Mouse (Mus musculus) liver, embryonic 15.5 days (tissue): ENCODE data around the gene Zfp607a. TPM values are rescaled to one million over a fixed set of nuclear protein-coding genes. Genes with fewer than 3 reads are reported as not detected.
"Not testable (repeated sequence)": the region's sequence is repeated elsewhere in the genome, so short reads cannot be mapped to it uniquely, and the experiment has no call there.

ENCODE experiments used
- ATAC-seq: fragments of 200-750 bp; cut with Nextera tagmentation; 2 replicates; pipeline ENCODE4 v1.8.0; 2017; ENCODE audit warnings: moderate number of reproducible peaks, mild to moderate bottlenecking, moderate library complexity; ENCODE audit not compliant: insufficient read depth
- H3K27ac ChIP-seq: fragments of 300-500 bp; sonication (generic); replicated peaks from 2 replicates; pipeline ENCODE4 v1.5.1; 2015; ENCODE audit warnings: mild to moderate bottlenecking, inconsistent platforms
- H3K27me3 ChIP-seq: fragments of 300-500 bp; sonication (generic); 2 replicates; pipeline ENCODE4 v1.6.1; 2015; ENCODE audit warnings: mild to moderate bottlenecking, inconsistent platforms
- H3K36me3 ChIP-seq: fragments of 300-500 bp; sonication (generic); replicated peaks from 2 replicates; pipeline ENCODE4 v1.6.1; 2015; ENCODE audit warnings: moderate library complexity, mild to moderate bottlenecking, inconsistent platforms
- H3K4me1 ChIP-seq: fragments of 300-500 bp; sonication (generic); replicated peaks from 2 replicates; pipeline ENCODE4 v1.6.1; 2015; ENCODE audit warnings: inconsistent platforms
- H3K4me2 ChIP-seq: fragments of 300-500 bp; sonication (generic); 2 replicates; pipeline ENCODE4 v1.6.1; 2015; ENCODE audit warnings: moderate library complexity, mild to moderate bottlenecking, inconsistent platforms
- H3K4me3 ChIP-seq: fragments of 300-500 bp; sonication (generic); replicated peaks from 2 replicates; pipeline ENCODE4 v1.5.1; 2015; ENCODE audit warnings: mild to moderate bottlenecking, inconsistent platforms
- H3K9ac ChIP-seq: fragments of 300-500 bp; sonication (generic); 2 replicates; pipeline ENCODE4 v1.6.1; 2015; ENCODE audit warnings: moderate library complexity, mild to moderate bottlenecking, inconsistent platforms
- H3K9me3 ChIP-seq: fragments of 300-500 bp; sonication (generic); replicated peaks from 2 replicates; pipeline ENCODE4 v1.6.1; 2016; ENCODE audit warnings: inconsistent platforms
- WGBS: fragments of 180-500 bp; shearing (Covaris S2); methylation state at CpG from one replicate; pipeline ENCODE4 v1.1.7; 2015; ENCODE audit warnings: mixed read lengths; ENCODE audit not compliant: insufficient replicate concordance; 5-methylcytosine and 5-hydroxymethylcytosine counted together
- polyA plus RNA-seq: library from polyadenylated mRNA; unstranded; fragments of >200 nt; fragmentation: Nextera tagmentation; extraction: Ambion mirVana; gene quantifications from 2 replicates; pipeline ENCODE4 v1.2.1, GENCODE M21; 2015

The Zfp607a gene
- polyA plus RNA-seq, 1 experiment from 2014 or later = 1.0 TPM

GRCm38 (mm10) chr7:27862578-27862977 is 5.3 kb downstream of the Zfp607a start:
- Histone ChIP-seq H3K36me3 (peaks cover 33% of the 10 kb centered on the region), H3K4me1 (peaks cover 24% of the 10 kb centered on the region)
- ATAC-seq, H3K9me3 ChIP-seq, H3K27ac ChIP-seq, H3K4me2 ChIP-seq, H3K27me3 ChIP-seq, H3K9ac ChIP-seq, H3K4me3 ChIP-seq: not testable (repeated sequence)
- WGBS = 66% methylated on average over 5 of the region's 5 CpGs

- 82% methylated on average over 4 of the region's 4 CpGs for WGBS
- H3K27ac ChIP-seq = no peak overlapping the region
- no peak for ATAC-seq
These were observed 24.4 kb downstream of the Zfp607a start for GRCm38 (mm10) chr7:27881721-27882120.

GRCm38 (mm10) chr7:27900601-27901000 is 43.3 kb downstream of the Zfp607a start:
- Histone ChIP-seq H3K9ac (no peak overlapping the region), H3K4me3 (no peak overlapping the region), H3K36me3 (no peaks in the 10 kb centered on the region), H3K27ac (no peak overlapping the region), H3K27me3 (no peaks in the 10 kb centered on the region), H3K4me1 (no peaks in the 10 kb centered on the region), H3K4me2 (no peak overlapping the region), H3K9me3 (no peaks in the 10 kb centered on the region)
- 62% methylated on average over 4 of the region's 4 CpGs for WGBS
- ATAC-seq = no peak

More at GRCm38 (mm10) chr7:27881721-27882120, 24.4 kb downstream of the Zfp607a start:
- no peak overlapping the region for H3K4me3 ChIP-seq
- H3K4me2 ChIP-seq = no peak overlapping the region
- no peak overlapping the region for H3K9ac ChIP-seq
- H3K36me3 ChIP-seq = peaks cover 50% of the 10 kb centered on the region
- no peaks in the 10 kb centered on the region for H3K27me3 ChIP-seq
- no peaks in the 10 kb centered on the region for H3K4me1 ChIP-seq
- no peaks in the 10 kb centered on the region for H3K9me3 ChIP-seq

GRCm38 (mm10) chr7:27905061-27905848 is 47.9 kb downstream of the Zfp607a start:
- Histone ChIP-seq H3K27ac (no peak overlapping the region), H3K4me2 (no peak overlapping the region), H3K27me3 (no peaks in the 10 kb centered on the region), H3K9ac (no peak overlapping the region), H3K9me3 (no peaks in the 10 kb centered on the region), H3K4me3 (no peak overlapping the region), H3K4me1 (no peaks in the 10 kb centered on the region), H3K36me3 (no peaks in the 10 kb centered on the region)
- no peak for ATAC-seq
- WGBS = 64% methylated on average over 11 of the region's 11 CpGs

- not testable (repeated sequence) for ATAC-seq, H3K4me2 ChIP-seq, H3K27me3 ChIP-seq, H3K36me3 ChIP-seq, H3K4me3 ChIP-seq, H3K27ac ChIP-seq, H3K9ac ChIP-seq, H3K4me1 ChIP-seq, H3K9me3 ChIP-seq
- 73% methylated on average over 4 of the region's 4 CpGs for WGBS
These were observed 53.6 kb downstream of the Zfp607a start for GRCm38 (mm10) chr7:27910952-27911351.

- not testable (repeated sequence) for H3K27me3 ChIP-seq, H3K36me3 ChIP-seq, H3K4me3 ChIP-seq, H3K9me3 ChIP-seq, H3K4me1 ChIP-seq, ATAC-seq, H3K27ac ChIP-seq, H3K9ac ChIP-seq, H3K4me2 ChIP-seq
- WGBS = 13% methylated on average over 4 of the region's 4 CpGs
These were observed 69.7 kb downstream of the Zfp607a start for GRCm38 (mm10) chr7:27927041-27927440.

GRCm38 (mm10) chr7:27928818-27929695 is 71.7 kb downstream of the Zfp607a start, which contains the start of gene Zfp974:
Gene Zfp974 (minus strand): TSS chr7:27929460.
- Histone ChIP-seq H3K36me3 (no peaks in the 10 kb centered on the region), H3K27me3 (no peaks in the 10 kb centered on the region), H3K27ac (no peak within 1 kb of the TSS), H3K9ac (peak within 1 kb of the TSS; percentile 46; the same call in 1 of the 2 replicates), H3K4me3 (peak within 1 kb of the TSS; percentile 62), H3K4me2 (peak within 1 kb of the TSS; percentile 68), H3K4me1 (peaks cover 5% of the 10 kb centered on the region), H3K9me3 (no peaks in the 10 kb centered on the region)
- 6% methylated on average over 40 of the region's 40 CpGs for WGBS
- ATAC-seq = peak; percentile 54; the same call in 1 of the 2 replicates

Other genes with a start within 250 kb of the Zfp607a start
- 0.05 TPM in 1 of 2 replicates, not detected in the other for gene Ttc9b, start 203.6 kb upstream of the Zfp607a start, polyA plus RNA-seq
- 1.5 TPM in 2 replicates for gene Map3k10, start 182.9 kb upstream of the Zfp607a start, polyA plus RNA-seq
- gene Zfp607b, start 168.2 kb upstream of the Zfp607a start, polyA plus RNA-seq = 0.38 and 0.91 TPM in 2 replicates
- gene Zfp60, start 126.1 kb upstream of the Zfp607a start, polyA plus RNA-seq = 4.8 and 5.0 TPM in 2 replicates
- 0.55 and 0.63 TPM in 2 replicates for gene Zfp626, start 50.3 kb upstream of the Zfp607a start, polyA plus RNA-seq
- gene Zfp59, start 18.9 kb upstream of the Zfp607a start, polyA plus RNA-seq = 1.5 and 1.6 TPM in 2 replicates
- gene Zfp974, start 71.9 kb downstream of the Zfp607a start, polyA plus RNA-seq = 1.1 TPM in 2 replicates
- 4.4 and 5.3 TPM in 2 replicates for gene Zfp780b, start 121.6 kb downstream of the Zfp607a start, polyA plus RNA-seq
- 1.4 and 1.6 TPM in 2 replicates for gene Zfp850, start 156.6 kb downstream of the Zfp607a start, polyA plus RNA-seq
- gene Psmc4, start 192.6 kb downstream of the Zfp607a start, polyA plus RNA-seq = 127 and 132 TPM in 2 replicates
- 0.10 and 0.17 TPM in 2 replicates for gene Fcgbp, start 213.7 kb downstream of the Zfp607a start, polyA plus RNA-seq